Mouse (Mus musculus) lung, postnatal 0 days (tissue): ENCODE results near the gene Lpin3.

Source experiments
- CTCF ChIP-seq: IDR thresholded peaks from 2 replicates; pipeline ENCODE4 v1.5.1; 2016; ENCODE audit warnings: antibody characterized with exemption, mild to moderate bottlenecking
- EP300 ChIP-seq: IDR thresholded peaks from 2 replicates; pipeline ENCODE4 v1.6.1; 2016; ENCODE audit warnings: antibody characterized with exemption, mild to moderate bottlenecking, control low read depth

DNA sequence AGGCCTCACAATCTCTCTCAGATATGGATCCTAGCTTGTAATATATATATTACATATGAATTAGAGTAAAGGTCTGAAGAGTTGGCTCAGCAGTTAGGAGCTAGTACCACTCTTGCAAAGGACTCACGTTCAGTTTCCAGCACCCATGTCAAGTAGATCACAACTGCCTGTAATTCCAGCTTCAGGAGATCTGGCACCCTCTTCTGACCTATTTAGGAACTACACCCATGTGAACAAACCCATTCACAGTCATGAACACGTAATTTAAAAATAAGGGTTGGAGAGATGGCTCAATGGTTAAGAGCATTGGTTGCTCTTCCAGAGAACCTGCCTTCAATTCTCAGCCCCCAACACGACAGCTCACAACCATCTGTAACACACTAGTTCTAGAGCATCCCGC lies 4.4 kb upstream of the Lpin3 start:
- no peak for TF ChIP-seq EP300
- TF ChIP-seq CTCF: peak; percentile 60
